Mouse (Mus musculus): Measurements from ENCODE around the gene Cox7b2. TPM values are rescaled to one million over a fixed set of nuclear protein-coding genes. Genes with fewer than 3 reads are reported as not detected.
"Not testable (repeated sequence)": the region's sequence is repeated elsewhere in the genome, so short reads cannot be mapped to it uniquely, and the experiment has no call there.

The Cox7b2 gene
- total RNA-seq (2021), result not detected
- long read RNA-seq, experiment 1, result 0 reads
- long read RNA-seq, experiment 2, result 0 reads

GRCm38 (mm10) chr5:71548079-71548478, at the start of gene Cox7b2:
Gene Cox7b2, minus strand, starts transcription at chr5:71548205.
- DNase-seq, result no peak

DNA sequence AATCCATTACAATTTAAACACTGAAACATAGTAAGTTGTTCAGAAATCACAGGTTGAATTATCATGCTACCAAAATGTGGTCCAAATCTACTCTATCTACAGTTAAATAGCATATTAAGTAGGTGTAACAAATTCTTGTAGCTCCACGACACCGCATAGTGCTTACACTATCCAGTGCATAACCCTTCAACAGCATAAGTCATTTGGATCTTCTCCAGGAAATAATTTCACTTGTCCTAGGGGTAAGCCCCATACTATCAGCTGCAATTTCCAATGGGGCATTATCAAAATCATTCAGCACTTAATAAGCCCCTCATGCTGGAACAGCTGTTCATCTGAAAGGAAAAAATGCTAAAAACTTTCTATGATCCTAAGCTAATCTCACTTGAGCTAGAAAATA, 47.3 kb upstream of the Cox7b2 start:
- DNase-seq, result no peak

GRCm38 (mm10) chr5:71593745-71594255, 45.8 kb upstream of the Cox7b2 start:
- no peak for DNase-seq

- DNase-seq, result no peak
Observed at GRCm38 (mm10) chr5:71571646-71572237, 23.7 kb upstream of the Cox7b2 start.

DNA sequence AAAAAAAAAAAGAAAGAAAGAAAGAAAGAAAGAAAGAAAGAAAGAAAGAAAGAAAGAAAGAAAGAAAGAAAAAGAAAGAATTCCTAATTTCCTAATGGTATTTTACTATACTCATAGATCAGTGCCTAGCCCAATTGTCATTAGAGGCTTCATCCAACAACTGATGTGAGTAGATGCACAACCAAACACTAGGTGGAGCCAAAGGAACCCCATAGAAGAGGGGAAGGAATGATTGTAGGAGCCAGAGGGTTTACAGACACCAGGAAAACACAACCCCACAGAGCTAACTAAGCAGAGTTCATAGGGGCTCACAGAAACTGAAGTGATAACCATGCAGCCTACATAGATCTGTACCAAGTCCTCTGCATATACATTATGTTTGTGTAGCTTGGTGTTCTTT, 2.5 kb downstream of the Cox7b2 start:
- no peak for DNase-seq

DNA sequence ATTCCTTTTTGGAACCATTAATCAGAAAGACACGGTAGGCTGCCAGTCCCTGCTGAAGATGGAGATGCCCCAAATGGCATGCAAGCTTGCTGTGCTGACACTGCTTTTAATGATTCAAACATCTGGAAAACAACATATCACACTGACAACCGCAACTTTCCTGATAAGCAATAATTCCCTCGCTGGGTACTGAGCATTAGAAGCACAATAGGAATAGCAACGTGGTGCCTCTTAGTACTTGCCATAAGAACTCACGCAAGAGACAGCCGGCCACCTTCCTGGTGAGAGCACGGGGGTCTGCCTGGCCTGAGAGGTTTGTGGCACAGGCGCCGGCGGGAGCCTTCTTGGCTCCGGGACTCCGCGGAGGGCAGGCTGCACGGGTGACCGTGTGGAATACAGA, 22.5 kb downstream of the Cox7b2 start:
- not testable (repeated sequence) for DNase-seq

- DNase-seq, result no peak
Observed at GRCm38 (mm10) chr5:71502058-71502678, 45.8 kb downstream of the Cox7b2 start.

DNA sequence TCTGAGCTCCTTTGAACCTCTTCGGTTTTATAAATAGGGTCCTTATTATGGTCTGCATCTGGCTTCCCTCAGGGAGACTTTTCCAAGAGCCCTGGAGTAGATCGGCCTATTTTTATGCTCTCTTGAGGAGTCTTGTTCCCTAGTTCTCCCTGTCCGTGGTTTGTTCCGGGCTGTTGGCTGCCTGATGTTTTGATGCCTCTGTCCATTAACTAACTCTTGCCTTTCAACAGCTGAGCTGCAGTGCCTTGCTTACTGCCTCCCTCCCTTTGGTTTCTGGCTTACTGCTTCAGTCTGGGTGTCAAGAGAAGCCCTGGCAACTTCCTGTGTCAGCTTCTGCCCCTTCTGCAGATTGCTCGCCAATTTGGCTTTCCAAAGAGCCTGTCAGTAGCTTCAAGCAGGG, 52.4 kb downstream of the Cox7b2 start:
- no peak for DNase-seq

- DNase-seq, result no peak
Observed at GRCm38 (mm10) chr5:71456957-71457356, 91.0 kb downstream of the Cox7b2 start.

DNA sequence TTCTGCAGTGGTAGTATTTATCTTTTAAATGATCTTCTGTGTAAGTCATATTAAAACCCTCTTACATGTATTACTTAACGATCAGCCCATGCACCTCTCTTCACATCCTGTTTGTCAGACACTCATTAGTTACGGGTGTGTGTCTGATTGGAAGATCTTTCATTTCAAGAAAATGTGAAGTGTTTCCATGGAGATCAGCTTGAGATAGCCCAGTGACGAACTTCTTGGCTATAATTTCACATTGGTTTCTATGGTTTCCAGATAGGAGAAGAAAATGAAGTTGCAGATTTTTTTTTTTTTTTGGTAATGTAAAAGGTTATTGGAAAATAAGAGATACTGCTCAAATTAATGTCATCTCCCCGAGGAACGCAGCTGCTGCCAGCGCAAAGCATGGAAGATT, 107.8 kb downstream of the Cox7b2 start:
- no peak for DNase-seq

Other genes with a start within 250 kb of the Cox7b2 start
- not detected for gene Gabrb1, start 109.9 kb upstream of the Cox7b2 start, total RNA-seq (2021)
- gene Gabra4, start 110.1 kb upstream of the Cox7b2 start, total RNA-seq (2021), result not detected

All from gastrocnemius, postnatal 25 days (tissue).